Mouse (Mus musculus) heart, postnatal 10 days (tissue): ENCODE measurements at regions not wholly inside any gene's neighbourhood (a gene's known extent, or its start where the extent isn't known, plus 50 kb on each side); places are given as distances from the start of the nearest gene placed in this dataset.

Experiments used
- DNase-seq, 2 experiments: peaks; one replicate each; pipeline ENCODE4 v3.0.0; 2021
- intact Hi-C: fragments of 180-260 bp; cut with DNase I; formaldehyde crosslinking; loops from one replicate; pipeline ENCODE4 v1.15.1; 2025

- DNase-seq = no peak
- intact Hi-C loops = no loop called here
Measured at GRCm38 (mm10) chr10:91326144-91326655, 145.1 kb upstream of the Tmpo start.

- intact Hi-C loops = no loop called here
- no peak for DNase-seq
Measured at GRCm38 (mm10) chr10:91321226-91321625, 140.1 kb upstream of the Tmpo start.

- intact Hi-C loops = no loop called here
- no peak for DNase-seq
Measured at GRCm38 (mm10) chr10:91319442-91320112, 138.5 kb upstream of the Tmpo start.

- DNase-seq = no peak
- intact Hi-C loops = no loop called here
Measured at GRCm38 (mm10) chr10:91314441-91314840, 133.3 kb upstream of the Tmpo start.

- intact Hi-C loops = no loop called here
- DNase-seq = peak; percentile 39 to 42
Measured at GRCm38 (mm10) chr10:91313316-91313715, 132.2 kb upstream of the Tmpo start.

GRCm38 (mm10) chr10:91312913-91313312 is 131.8 kb upstream of the Tmpo start:
- DNase-seq = no peak
- intact Hi-C loops = no loop called here

- peak; percentile 13 to 17 for DNase-seq
- intact Hi-C loops = no loop called here
Measured at GRCm38 (mm10) chr10:91300067-91300466, 119.0 kb upstream of the Tmpo start.

- intact Hi-C loops = loop anchor here (5.0 kb wide), 4 partner anchors 144 to 1719 kb away; no protein-coding TSS in a partner anchor
- DNase-seq = peak; percentile 69 to 80
Measured at GRCm38 (mm10) chr10:91297792-91298460, 116.8 kb upstream of the Tmpo start.

- DNase-seq = no peak
- intact Hi-C loops = loop anchor here (5.0 kb wide), 4 partner anchors 147 to 1722 kb away; no protein-coding TSS in a partner anchor
Measured at GRCm38 (mm10) chr10:91295345-91295744, 114.2 kb upstream of the Tmpo start.

GRCm38 (mm10) chr10:91293226-91293625 is 112.1 kb upstream of the Tmpo start:
- DNase-seq = no peak
- intact Hi-C loops = no loop called here

- no peak for DNase-seq
- intact Hi-C loops = no loop called here
Measured at GRCm38 (mm10) chr10:91284259-91284658, 103.1 kb upstream of the Tmpo start.

GRCm38 (mm10) chr10:91270955-91271741 is 90.0 kb upstream of the Tmpo start:
- intact Hi-C loops = loop anchor here (1.0 to 10.0 kb wide), 3 partner anchors 1034 to 1743 kb away; no protein-coding TSS in a partner anchor
- DNase-seq = peak; percentile 90 to 94

GRCm38 (mm10) chr10:91270268-91270954 is 89.3 kb upstream of the Tmpo start:
- DNase-seq = peak; percentile 70 to 82
- intact Hi-C loops = loop anchor here (5.0 to 10.0 kb wide), 2 partner anchors 1034 to 1382 kb away; no protein-coding TSS in a partner anchor

- intact Hi-C loops = no loop called here
- DNase-seq = peak; percentile 17 to 36
Measured at GRCm38 (mm10) chr10:91267886-91268285, 86.8 kb upstream of the Tmpo start.

GRCm38 (mm10) chr10:91260416-91260815 is 79.3 kb upstream of the Tmpo start:
- intact Hi-C loops = no loop called here

GRCm38 (mm10) chr10:91249681-91250195 is 68.6 kb upstream of the Tmpo start:
- no peak for DNase-seq
- intact Hi-C loops = no loop called here

More at GRCm38 (mm10) chr10:91260416-91260815, 79.3 kb upstream of the Tmpo start:
- DNase-seq = no peak

- DNase-seq = no peak
- intact Hi-C loops = loop anchor here (5.0 kb wide), 1 partner anchor 172 kb away; no protein-coding TSS in a partner anchor
Measured at GRCm38 (mm10) chr10:91244297-91244696, 63.2 kb upstream of the Tmpo start.

- no peak for DNase-seq
- intact Hi-C loops = loop anchor here (5.0 kb wide), 1 partner anchor 170 kb away; no protein-coding TSS in a partner anchor
Measured at GRCm38 (mm10) chr10:91242491-91243046, 61.5 kb upstream of the Tmpo start.

GRCm38 (mm10) chr10:91241611-91242005 is 60.5 kb upstream of the Tmpo start:
- DNase-seq = peak; percentile 58 to 68
- intact Hi-C loops = loop anchor here (5.0 kb wide), 1 partner anchor 169 kb away; no protein-coding TSS in a partner anchor
